Mouse (Mus musculus) spleen, postnatal 14 days (tissue): ENCODE data around the gene Nemp1.

Experiments used
- DNase-seq, 2 experiments: peaks; one replicate each; pipeline ENCODE4 v3.0.0; 2021 to 2022; ENCODE audit warnings: low spot score in 2 of 2

The Nemp1 gene

DNA sequence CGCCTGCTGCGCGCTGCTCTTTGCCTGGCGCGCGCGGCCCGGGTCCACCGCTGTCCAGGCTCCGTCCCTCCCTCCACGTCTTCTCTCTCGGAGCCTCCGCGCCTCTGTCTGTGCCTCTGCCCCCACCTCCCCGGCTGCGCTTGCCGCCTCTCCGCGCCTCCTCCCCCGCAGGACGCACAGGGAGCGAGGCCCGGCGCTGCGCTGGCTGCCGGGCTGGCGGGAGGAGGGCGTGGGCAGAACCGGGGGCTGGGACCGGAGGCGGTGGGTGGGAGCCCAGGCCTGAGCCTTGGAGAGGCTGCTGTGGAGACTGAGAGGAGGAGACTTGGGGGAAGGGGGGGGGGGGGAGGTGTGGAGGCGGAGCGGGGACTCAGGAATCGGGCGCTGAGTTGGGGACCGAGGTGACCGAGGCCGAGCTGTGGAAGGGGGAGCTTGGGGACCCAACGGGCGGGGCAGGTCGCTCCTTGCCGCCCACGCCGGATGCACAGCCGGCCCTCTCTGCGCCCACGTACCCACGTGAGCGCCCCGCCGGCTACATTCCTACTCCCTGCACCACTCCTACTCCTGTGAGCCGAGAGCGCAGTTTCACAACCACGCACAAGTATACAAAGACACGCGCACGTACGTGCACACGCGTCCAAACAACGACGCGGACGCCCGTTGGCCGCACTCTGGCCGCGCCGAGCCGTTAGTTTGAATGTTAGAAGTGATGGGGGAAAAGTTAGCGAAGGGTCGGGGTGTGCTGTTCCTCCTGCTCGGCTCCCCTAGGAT lies at the start of gene Nemp1:
TSS of gene Nemp1 (plus strand) at position 401 of the 768 bp plus-strand sequence.
- peak in 1 of 2 experiments; percentile 41 for DNase-seq

DNA sequence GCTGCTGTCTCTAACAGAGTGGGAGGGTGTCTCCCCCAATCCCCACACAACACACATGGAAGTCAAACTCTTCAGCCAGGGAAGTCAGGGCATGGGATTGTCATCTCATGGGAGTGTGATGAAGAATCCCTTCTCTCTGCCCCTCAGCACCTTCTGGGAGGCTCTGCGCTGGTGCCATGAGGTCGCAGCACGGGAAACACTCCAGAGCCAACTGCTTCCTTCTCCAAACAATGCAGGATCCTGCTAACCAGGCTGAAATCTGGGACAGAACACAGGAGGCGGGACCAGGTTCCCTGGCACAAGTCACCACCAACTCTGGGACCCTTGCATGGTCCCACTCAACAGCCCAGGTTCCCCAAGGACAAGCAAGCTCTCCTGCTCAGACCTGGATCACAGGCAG lies 49.4 kb upstream of the Nemp1 start:
- DNase-seq: no peak

DNA sequence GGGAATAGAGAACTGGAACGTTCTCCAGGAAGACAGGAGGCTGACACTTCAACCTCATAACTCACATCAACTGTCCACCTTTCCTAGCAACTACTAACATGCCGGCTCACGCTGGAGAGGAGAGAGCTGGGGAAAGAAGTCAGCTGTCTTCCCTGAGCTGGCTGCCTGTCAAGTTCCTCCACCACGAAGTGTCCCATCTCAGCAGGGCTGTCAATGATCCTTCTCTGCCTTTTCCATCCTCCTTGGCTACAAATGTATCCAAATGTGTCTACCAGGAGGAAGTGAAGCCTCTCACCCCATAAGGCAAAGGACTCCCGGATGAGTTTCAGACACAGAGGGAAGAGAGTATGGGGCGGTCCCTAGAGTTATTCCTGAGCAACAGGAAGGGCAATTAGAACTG lies 48.5 kb upstream of the Nemp1 start:
- DNase-seq: no peak

DNA sequence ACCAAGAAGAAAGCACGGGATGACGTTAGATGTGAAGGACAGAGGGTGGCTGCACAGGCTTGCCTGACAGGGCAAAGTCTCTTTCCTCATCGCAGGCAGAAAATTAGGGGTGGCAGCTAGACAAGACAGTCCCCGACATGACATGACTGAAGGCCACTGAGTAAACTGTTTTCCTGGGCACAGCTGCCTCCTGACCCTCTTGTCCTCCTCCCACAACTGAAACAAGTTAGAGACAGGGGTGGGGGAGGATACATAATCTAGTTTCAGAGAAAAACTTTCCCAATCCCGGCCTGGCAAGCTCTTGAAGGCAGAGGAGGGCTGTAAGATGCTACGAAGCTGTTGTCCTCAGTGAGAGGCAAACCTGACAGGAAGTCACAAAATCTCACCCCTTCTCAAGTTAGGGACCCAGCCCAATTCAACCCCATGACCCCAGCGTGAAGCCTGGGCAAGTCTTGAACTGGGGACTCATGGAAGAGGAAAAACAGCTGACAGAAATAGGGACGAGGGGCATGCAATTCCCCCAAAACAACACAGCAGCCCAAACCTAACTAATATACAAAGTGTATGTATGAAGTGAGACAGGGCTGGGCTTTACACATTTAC lies 47.5 kb upstream of the Nemp1 start:
- DNase-seq: no peak

DNA sequence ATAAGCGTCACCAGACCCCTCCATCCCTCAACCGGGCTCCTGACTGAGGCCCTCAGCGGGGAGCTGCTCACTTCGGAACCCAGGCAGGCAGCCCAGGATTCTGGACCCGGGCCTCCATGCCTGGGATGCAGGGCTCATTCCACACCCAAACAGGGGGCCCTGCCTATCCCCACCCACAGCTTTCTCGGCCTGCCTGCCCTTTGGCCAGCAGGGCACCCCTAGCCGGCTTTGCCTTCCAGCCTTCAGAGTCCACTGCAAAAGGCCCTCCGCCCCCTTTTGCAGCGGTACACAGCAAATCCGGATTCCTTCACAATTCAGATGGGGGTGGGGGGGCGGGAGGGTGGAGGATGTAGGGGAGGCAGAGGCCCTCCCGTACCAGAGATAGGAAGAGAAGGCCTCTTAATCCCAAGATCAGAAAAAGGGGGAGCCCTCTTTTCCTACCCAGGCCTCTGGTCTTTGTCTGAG lies 46.7 kb upstream of the Nemp1 start:
- no peak for DNase-seq

DNA sequence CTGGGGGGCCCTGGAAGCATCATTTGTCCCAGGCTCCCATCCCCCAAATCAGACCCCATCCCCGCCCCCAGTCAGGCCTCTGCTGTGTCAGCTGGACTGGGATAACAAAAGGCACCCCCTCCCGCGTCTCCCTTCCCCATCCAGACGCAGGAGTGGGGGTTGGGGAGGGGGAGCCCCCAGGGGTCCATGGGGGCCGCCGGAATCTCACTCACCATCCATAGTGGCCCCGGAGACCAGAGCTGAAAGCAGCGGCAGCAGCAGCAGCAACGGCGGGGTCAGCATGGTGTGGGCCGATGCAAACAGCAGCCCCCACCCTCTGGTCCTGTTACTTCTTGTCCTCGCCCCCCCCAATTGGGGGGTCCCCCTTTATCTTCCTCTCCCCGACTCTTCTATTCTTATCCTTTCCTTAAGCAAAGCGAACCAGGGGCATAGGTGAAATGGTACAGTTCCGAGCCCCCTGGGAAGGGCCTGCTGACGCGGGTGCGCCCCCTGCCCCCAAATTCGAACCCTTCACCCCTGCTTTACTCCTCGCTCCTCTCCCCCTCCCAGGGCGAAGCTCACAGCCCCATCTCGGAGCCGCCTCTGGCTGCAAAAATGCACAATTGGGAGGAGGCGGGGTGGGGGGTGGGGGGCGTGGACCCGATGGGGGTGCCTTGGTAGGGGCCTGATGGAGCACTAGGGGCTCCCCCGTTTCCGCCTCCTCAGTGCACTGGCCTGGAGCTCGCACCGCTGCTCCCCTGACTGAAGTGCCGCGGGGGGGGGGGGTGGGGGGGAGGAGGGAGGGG lies 46.1 kb upstream of the Nemp1 start, which contains the start of gene Lrp1:
TSS of gene Lrp1 (minus strand) at position 743 of the 785 bp plus-strand sequence.
- no peak for DNase-seq

DNA sequence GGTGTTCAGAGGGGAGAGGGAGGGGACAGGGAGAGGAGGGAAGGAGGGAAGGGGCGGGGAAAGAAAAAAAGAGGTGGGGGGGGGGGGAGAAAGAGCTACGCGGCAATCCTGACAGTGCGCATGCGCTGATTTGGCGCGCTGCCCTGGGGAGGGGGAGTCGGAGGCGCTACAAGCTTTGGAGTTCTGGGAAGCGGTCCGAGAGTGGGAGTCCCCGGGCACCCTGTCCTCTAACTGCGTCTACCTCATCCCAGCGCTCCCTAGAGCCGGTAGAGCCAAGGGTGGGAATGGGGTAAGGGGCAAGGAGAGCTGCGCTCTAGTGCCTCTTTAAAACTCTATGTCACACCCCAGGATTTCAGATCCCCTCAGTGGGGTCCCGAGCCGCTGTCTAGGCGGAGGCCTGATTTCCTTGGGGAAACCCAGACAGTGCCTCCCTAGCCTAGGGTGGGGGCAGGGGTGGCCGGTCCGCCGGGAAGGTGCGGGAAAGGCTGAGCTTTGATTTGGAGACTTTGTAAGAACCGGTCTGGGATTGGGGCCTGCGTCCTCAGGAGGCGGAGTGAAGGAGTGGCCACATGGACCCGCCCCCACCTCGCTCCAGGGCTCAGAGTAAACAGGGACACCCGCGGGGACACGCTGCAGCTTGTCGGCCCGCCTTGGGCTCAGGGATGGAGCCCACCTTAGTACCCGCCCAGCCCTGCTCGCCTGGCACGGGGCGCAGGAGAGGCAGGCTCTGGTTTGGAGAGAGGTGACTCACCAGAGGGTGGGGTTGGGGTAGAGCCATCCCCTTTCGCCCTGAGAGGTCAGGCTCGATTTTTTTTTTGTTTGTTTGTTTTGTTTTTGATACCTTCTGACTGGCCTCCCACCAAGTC lies 45.3 kb upstream of the Nemp1 start:
- no peak for DNase-seq

DNA sequence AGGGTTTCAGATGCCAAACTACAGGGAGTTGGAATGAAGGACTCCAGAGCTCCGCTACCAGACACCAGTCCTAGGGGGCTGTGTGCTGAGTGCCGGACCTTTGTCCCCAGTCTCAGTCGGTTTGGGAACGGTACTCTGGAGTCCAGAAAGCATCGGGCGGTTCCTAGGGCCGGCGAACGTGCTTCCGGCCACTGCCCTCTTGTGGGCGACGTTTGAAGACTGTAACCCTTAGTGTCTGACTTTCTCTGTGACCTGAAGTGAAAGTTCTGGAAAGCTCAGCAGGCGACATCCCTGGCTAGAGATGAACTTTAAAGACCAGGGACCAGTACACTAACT lies 44.7 kb upstream of the Nemp1 start:
- peak in 1 of 2 experiments; percentile 32 for DNase-seq

DNA sequence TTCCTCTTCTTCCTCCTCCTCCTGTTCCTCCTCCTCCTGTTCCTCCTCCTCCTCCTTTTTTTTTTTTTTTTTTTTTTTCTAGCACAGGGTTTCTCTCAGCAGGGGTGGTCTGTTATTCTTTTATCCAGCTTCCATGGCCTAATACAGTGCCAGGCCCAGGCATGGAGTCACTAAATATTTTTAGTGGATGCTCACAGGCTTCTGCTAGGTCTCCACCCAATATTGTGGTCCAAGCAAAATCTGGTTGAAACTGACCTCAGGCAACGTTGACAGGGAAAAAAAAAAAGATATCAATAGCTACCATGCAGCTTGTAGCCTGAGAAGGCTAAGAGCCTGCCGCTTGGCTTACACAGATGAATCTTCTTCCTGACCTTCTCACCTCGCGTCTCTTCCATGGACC lies 44.0 kb upstream of the Nemp1 start:
- no peak for DNase-seq

DNA sequence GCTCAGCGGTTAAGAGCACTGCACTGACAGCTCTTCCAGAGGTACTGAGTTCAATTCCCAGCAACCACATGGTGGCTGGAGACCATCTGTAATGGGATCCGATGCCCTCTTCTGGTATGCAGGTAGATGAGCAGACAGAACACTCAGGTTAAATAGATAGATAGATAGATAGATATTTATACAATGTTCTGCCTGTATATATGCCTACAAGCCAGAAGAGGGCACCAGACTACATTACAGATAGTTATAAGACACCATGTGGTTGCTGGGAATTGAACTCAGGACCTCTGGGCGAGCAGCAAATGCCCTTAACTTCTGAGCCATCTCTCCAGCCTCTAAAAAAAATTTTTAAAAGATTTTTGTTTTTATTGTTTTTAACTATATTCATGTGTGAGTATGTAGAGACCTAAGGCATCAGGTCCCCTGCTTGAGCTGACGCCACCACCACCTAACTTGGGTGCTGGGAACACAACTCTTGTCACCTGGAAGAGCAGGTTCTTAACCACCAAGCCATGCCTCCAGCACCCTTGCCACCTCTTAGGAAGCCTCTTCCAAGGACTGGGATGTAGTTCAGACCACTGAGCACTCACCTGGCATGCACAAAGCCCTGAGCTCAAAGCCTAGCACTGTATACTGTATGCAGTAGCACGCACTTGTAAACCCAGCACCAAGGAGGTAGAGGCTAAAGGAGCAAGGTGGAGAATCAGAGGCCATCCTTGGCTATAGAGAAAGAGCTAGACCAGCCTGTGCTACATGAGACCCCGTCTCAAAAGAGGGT lies 43.1 kb upstream of the Nemp1 start:
- DNase-seq: no peak

DNA sequence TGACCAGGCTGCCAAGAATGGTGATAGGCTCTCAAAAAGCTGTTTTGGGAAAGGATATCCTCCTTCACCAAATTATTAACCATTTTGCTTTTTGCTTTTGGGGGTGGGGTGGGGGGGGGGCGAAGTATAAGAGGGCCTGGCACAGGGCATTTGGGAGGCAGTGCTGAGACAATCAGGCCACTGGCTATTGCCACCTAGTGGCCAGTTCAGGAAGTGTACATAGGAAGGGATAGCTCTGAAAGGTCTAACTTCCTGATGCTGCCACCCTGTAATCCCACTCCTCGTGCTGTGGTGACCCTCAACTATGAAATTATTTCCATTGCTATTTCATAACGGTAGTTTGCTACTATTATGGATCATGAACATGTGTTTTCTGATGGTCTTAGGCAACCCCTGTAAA lies 40.3 kb upstream of the Nemp1 start:
- peak in 1 of 2 experiments; percentile 40 for DNase-seq

DNA sequence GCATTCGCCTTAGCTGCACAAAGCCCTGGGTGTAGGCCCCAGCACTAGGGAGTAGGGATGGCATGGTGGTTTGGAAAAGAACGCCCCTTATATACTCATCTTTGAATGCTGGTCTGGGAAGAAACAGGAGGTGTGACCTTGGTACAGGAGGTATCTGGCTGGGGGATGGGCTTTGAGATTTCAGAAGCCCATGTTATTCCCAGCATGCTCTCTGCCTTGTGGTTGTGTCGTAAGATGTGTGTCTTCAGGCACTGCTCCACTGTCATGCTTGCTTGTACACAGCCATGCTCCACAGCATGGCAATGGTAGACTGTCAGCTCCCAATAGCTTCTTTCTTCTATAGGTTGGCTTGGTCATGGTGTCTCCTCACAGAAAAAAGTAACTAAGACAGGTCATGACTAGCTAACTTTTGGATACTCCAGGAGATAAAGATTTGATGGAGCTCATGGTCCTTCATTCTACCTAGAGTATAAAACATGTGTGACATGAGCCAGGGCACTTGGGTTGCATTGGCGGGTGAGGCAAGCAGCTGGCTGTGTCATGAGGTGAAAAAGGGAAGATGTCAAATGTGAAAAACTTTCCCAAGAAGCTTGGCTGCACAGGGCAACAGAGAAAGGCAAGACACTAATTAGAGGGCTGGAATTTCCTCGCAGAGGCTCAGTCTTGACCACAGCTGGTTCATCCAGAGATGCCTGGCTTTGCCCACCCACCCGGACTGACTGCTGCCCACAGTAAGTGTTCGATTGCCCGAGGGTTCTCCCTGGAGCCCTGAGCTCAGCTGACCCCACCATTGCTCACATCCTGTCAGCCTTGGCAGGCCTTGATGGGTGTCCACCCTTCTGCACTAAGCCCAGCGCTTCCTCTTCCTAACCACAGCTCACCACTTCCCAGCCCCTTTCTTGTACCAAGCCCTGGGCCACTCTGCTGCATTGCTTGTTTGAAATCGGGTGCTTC lies 35.2 kb upstream of the Nemp1 start:
- no peak for DNase-seq

DNA sequence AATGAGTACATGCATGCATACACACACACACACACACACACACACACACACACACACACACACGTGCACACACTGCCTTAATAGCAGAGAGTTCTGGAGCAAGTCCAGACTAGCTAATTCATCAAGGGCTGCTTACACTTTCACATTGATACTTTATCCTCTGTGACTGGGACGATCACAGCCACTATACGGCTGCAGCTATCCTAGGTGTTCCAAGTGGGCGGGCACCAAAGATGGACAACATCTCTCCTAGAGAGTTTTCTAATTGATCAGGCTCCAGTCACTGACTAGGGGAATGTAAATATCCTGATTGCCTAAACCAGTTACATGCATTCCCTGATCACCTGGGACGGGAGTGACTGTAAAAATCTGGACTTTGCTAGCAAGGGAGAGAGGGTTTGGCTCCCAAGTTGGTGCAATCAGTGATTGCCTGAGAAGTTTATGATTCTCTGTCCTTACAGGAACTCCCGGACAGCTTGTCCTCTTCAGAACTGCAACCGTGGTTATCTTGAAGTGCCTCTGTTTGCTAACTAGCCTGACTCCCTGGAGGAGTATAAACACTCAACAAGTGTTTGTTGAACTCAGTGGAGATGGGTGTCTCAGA lies 33.9 kb upstream of the Nemp1 start:
- DNase-seq: no peak

DNA sequence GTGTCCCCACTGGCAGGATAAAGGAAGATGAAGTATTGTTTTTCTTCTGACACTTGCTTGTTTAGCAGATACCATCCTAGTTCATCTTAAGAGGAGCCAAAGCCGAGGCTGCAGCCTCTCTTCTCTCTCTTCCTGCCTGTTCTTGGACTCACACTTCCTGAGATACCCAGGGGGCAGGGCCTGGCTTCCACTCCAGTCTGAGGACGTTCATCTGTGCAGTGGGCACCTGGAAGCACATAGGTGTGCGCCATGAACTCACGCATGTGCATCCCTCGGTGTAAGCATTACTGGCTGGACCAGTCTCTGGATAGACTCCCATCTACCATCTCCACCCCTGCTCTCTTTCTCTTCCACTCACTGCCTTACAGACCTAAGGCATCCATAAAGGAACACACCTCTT lies 26.3 kb upstream of the Nemp1 start:
- DNase-seq: no peak

DNA sequence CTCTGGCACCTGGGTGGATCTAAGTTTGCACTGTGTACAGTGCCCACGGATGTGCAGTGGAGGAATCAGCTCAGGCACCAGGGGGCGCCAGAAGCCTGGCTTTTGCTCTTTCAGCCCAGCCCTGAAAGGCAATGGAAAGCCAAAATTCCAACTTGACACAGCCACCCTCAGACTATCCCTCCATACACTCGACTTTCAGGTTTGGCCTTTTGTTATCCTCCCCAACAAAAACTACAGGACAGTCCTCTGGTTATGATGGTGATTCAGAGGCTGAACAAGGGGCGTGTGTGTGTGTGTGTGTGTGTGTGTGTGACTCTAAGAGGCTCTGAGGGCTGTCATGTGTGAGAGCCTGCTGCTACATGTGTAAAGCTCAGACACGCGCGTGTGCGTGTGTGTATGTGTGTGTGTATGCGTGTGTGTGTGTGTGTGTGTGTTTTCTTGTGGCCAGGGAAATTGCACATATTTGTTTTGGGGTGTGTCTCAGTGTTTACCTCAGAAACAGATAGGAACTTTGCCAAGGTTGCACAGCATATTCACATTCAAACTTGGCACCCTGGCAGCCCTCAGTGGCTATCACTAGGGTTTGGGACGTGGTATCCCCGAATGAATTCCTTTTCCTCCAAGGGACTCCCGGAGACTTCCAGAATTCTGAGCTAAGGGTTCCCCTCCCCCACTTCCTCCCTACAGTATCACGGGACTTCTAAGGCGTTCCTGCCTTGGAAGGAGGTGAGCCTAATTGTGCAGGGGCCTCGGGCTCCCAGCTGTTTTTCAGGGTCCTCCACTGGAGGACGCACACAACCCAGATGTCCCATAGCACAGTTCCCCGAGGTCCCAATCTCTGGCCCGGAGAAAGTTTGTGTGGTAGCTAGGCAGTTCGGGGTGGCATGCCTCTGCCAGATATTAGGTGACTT lies 24.6 kb upstream of the Nemp1 start:
- DNase-seq: peak; percentile 80 to 88

DNA sequence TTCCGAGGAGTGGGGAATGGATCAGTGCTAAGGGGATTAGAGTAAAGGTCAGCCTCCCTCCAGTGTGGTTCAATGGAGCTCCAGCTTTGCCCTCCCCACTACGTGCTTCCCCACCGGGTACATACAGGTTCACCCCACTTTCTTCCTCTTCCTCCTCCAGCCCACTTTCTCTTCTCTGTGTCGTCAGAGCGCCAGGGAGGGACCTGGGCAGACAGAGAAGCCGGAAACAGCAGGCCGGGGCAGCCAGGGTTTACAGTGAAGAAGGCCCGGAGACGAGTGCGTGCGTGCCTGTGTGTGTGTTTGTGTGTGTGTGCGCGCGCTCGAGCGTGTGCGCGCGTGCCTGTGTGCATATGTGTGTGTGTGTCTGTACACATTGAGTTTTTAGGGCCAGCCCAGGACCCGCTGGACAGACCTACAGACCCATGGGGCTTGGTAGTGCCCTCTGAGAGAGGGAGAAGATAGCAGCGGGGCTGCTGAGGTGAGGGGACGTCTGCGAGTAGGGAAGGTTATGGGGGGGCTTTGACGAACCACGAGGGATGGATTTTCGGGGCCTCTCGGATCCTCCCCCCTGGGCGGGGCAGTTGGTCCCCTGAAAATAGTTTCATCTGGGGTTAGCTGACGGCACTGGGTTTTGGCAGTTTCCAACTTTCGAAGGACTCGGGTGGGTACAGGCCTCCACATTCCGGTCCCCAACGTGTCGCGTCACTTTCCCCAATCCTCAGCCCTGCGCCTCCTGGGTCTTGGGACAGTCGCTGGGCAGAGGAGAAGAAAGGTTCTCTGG lies 23.7 kb upstream of the Nemp1 start, which contains the start of gene Stat6:
TSS of gene Stat6 (plus strand) at position 215 of the 781 bp plus-strand sequence.
- DNase-seq: peak; percentile 66 to 78

DNA sequence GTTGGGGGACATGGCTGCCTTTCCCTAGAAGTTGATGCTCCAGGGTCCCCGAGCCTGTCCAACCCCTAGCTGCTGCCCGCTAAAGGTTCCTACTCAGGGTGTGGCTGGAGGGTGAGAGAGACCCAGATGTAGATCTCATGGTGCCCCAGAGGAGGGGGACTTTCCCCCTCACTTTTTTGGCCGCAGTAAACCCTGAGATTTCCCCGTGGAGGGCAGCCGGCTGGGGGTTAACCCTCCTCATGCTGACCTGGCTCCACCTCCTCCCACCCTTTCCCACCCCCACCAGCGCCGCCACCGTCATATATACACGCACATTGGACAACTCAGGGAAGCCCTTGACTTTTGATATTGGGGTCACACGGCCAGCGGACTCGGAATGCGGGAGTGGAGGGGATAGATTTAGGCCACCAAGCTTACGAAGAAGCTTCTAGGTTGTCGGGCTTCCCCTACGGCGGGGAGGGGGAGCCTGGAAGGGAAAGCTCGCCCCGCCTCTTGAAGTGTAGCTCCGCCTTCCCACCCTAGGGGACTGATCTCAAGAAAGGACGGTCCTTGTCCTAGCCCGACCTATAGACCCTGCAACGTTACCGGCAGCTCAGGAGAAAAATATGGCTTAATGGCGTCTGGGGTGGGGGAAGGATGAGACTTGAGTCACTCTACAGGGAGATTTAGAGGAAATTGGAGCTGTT lies 23.0 kb upstream of the Nemp1 start:
- peak; percentile 60 to 71 for DNase-seq
